Mouse (Mus musculus) layer of hippocampus, adult 2 months (tissue): Measurements from ENCODE around the gene Wasf3. TPM values are rescaled to one million over a fixed set of nuclear protein-coding genes. Genes with fewer than 3 reads are reported as not detected.
A peak's percentile ranks its signal among the peaks of the same experiment; 100 is the strongest.
"Not testable (repeated sequence)": the region's sequence is repeated elsewhere in the genome, so short reads cannot be mapped to it uniquely, and the experiment has no call there.

Source experiments
- DNase-seq, 2 experiments: peaks; one replicate each; pipeline ENCODE4 v3.0.0; 2022; ENCODE audit warnings: low spot score in 2 of 2
- H3K27ac ChIP-seq: fragments of 200-600 bp; 2 replicates; pipeline ENCODE4 v1.8.1; 2022
- H3K4me3 ChIP-seq: fragments of 200-600 bp; 2 replicates; pipeline ENCODE4 v1.8.1; 2022; ENCODE audit warnings: mild to moderate bottlenecking
- CTCF ChIP-seq: fragments of 200-600 bp; conservative IDR thresholded peaks from 2 replicates; pipeline ENCODE4 v1.8.1; 2022; ENCODE audit warnings: antibody characterized with exemption, mild to moderate bottlenecking, moderate library complexity
- total RNA-seq, 2 experiments: library from RNA; stranded (reverse); gene quantifications; 2 replicates each; pipeline ENCODE4 v1.2.3; 2021

The Wasf3 gene
- total RNA-seq, 2 experiments from 2014 or later = 103 to 107 TPM

DNA sequence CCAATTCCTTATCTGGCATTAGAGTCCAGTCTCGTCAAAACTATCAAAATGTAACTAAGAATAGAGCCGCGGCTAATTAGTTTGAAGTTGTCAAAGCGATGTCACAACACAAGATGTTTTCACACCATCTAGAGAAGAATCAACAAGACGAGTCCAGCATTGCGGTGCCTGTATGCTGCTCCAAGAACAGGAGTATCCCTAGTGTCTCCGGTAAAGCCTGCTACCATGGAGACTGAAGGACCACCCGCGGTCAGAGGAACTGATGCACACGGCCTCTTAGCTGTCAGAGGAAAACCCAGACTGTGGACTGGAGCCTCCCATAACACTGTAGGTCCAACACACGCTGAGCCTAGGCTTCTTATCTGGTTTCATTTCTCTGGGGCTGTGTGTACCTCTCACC, 11.5 kb upstream of the Wasf3 start:
- no peak overlapping the region for H3K4me3 ChIP-seq
- TF ChIP-seq CTCF = no peak
- no peak for DNase-seq
- no peak overlapping the region for H3K27ac ChIP-seq

DNA sequence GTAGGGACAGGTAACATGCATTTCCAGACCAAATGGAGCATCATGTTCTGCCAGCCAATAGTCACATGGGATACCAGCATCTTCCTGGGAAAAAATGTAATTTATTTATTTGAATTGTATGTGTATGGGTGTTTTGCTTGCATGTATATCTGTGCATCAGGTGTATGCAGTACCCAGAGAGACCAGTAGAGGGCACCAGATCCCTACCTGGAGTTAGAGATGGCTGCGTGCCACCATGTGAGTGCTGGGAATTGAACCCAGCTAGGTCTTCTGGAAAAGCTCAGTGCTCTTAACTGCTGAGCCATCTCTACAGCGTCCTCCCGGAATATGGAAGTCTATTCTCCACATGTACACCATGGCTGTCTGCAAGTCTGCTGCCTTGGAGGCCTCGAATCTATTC, 8.2 kb upstream of the Wasf3 start:
- no peak for DNase-seq
- Histone ChIP-seq H3K27ac (no peak overlapping the region), H3K4me3 (no peak overlapping the region)
- TF ChIP-seq CTCF = peak; percentile 85

DNA sequence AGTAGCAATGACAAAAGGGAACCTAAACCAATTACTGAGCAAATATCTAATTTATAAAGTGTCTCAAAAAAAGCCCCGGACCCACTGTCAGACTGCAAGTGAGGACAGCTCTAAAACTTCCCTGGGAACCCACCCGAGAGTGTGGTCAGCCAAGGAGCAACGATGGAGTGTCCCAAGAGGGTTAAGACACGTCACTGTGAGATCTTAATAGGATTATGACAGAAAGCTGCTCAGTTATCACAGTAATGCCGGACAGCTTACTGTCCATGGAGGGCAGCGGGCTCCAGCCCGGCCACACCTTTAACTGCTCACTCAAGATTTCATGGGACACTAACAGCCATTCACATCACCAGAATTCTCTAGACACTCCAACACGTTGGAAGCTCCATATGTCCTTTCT, 4.7 kb upstream of the Wasf3 start:
- TF ChIP-seq CTCF = no peak
- Histone ChIP-seq H3K4me3 (no peak overlapping the region), H3K27ac (no peak overlapping the region)
- no peak for DNase-seq

DNA sequence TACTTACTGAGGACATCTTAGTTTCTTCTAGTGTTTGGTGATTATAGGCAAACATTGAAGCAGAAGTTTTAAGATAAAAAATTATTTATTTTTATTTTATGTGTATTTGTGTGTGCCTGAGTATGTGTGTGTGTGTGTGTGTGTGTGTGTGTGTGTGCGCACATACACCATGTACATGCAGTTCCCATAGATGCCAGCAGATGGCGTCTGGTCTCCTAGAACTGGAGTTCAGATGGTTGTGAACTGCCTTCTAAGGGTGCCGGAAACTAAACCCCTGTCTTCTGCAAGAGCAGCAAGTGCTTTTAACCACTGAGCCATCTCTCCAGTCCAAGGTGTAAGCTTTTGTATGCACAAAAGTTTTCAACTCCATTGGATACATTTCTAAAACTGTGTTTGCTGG, 2.5 kb upstream of the Wasf3 start:
- Histone ChIP-seq H3K4me3 (no peak overlapping the region), H3K27ac (no peak overlapping the region)
- peak in 1 of 2 experiments; percentile 10 for DNase-seq
- peak; percentile 63 for TF ChIP-seq CTCF

DNA sequence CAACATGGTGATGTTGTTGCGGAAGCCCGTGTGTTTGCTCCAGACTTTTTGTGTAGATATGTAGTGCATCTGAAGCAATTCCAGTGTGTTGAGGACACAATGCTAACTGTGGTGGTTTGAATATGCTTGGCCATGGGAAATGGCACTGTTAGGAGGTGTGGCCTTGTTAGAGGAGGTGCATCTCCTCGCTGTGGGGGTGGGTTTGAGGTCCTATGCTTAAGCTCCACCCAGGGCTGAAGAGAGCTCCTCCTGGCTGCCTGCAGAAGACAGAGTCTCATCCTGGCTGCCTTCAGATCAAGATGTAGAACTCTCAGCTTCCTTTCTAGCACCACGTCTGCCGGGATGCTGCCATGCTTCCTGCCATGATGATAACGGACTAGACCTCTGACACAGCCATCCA, 1.4 kb upstream of the Wasf3 start:
- DNase-seq = peak in 1 of 2 experiments; percentile 8
- no peak overlapping the region for H3K27ac ChIP-seq
- no peak overlapping the region for H3K4me3 ChIP-seq
- no peak for TF ChIP-seq CTCF

DNA sequence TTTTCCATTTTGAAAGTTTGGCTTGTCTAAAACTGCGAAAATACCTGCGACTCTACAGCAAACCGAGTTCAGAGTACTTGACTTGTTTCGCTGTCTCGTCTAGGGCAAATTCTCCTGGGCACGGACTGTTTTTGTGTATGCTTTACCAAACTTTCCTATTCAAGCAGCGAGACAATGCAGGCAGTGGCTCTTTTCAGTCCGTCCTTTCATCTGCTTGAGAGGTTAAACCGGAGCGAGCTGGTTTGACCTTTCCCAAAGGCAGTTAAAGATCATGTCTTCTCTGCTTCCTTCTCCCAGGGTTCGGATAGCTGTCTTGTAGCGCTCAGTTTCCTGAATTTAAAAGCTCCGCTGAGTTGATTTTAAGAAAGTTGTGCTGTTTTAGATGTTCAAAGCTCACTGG, 1.2 kb downstream of the Wasf3 start:
- DNase-seq = no peak
- H3K27ac ChIP-seq = peak overlapping the region; percentile 94
- TF ChIP-seq CTCF = no peak
- H3K4me3 ChIP-seq = peak overlapping the region; percentile 86

DNA sequence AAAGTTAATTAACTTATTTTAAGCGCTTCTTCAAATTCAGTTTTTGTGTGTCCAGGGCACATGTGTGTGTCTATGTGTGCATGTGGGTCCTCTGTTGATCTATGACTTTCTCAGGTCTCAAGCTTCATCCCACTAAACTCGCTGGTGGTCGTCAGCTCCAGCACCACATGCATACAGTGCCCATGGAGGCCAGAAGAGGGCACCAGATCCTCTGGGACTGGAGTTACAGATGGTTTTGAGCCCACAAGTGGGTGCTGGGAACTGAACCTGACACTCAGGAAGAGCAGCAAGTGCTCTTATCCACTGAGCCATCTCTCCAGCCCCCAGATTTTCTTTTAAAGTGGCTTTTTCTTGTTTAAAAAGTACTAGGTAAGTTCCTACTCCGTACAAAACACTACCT, 2.1 kb downstream of the Wasf3 start:
- Histone ChIP-seq H3K4me3 (no peak overlapping the region; the same call in 1 of the 2 replicates), H3K27ac (no peak overlapping the region)
- TF ChIP-seq CTCF = peak; percentile 60
- no peak for DNase-seq

DNA sequence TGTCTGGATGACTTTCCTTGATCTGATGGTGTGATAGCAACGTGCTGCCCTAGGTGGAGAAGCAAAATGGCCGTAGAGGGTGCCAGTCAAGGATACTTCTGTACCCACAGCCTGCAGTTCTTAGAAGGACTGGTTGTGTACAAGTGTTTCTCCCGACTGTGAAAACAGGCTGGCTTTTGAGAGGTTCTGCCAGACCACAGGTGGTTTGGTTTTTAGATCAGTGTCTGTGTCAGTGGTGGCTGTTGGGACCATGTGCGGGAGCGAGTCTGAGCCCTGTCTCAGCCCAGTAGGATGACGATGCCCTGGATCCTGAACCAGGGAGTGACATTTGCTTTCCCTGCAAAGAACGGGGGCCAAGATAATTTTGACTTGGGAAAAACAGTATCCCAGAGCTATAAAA, 9.8 kb downstream of the Wasf3 start:
- no peak for DNase-seq
- no peak for TF ChIP-seq CTCF
- Histone ChIP-seq H3K27ac (peak overlapping the region; percentile 49; the same call in 1 of the 2 replicates), H3K4me3 (no peak overlapping the region)

DNA sequence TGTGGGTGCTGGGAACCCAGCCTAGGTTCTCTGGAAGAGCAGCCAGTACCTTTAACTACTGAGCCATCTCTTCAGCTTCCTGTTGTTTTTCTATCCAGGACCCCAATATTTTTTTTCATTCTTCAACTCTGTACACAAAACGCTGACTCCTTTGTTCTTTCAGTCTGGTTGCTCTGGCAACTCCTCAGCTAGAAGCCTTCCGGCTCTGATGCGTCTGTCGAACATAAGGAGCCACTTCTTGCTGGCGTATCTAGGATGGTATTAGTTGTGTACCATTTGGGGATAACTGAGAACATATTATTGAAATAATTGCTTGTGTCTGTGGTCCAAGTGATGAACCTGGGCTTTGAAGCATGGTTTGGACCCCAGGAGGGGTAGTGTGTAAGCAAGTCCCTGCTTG, 12.5 kb downstream of the Wasf3 start:
- no peak for TF ChIP-seq CTCF
- no peak overlapping the region for H3K4me3 ChIP-seq
- DNase-seq = peak in 1 of 2 experiments; percentile 55
- H3K27ac ChIP-seq = peak overlapping the region; percentile 74

DNA sequence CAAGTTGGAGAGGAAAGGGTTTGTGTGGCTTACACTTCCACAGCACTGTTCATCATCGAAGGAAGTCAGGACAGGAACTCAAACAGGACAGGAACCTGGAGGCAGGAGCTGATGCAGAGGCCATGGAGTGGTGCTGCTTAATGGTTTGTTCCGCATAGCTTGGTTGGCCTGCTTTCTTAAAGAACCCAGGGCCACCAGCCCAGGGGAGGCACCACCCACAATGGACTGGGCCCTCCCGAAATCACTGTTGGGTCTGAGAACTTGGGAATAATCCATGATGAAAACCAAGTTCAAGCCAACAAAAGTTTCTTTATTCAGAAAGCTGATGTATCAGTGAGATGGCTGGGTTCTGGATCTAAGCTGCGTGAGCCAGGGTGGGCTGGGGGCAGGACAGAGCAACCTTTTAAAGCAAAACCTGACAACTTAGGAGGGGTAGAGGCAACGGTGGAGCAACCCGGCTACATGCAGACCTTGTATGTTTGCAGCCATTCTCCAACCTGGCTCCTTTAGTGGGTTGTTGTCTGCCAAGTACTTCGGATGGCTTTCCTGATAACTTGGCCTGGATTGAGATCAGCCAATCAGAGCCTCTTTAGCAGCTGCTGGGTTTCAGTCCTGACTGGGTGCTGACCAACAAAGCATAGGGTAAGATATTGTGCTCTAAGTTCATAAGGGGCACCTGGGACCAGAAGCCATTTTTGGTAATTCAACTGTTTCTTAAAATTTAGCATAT, 13.8 kb downstream of the Wasf3 start:
- TF ChIP-seq CTCF = no peak
- Histone ChIP-seq H3K27ac (0 out of 2 replicates have a peak overlapping the region, but pooled peaks have one; percentile 74), H3K4me3 (no peak overlapping the region)
- no peak for DNase-seq

DNA sequence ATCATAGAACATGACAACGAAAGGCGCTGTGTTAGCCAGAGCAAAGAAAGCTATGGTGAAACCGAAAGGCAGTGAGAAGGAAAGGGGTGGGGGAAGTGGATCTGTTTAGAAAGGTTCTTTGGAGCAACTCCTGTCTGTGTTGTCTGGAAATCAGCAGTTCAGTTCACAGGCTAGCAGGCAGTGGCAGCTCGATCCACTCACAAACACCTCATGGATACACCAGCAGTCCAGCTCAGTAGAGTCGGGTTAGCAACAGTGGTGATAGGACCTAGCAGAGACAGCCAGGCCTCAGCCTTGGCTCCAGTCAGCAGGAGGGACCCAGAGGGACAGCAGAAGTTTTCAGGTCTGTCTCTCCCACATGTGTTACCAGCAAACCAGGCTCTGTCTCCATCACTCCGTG, 16.2 kb downstream of the Wasf3 start:
- not testable (repeated sequence) for DNase-seq
- H3K27ac ChIP-seq = peak overlapping the region; percentile 84

DNA sequence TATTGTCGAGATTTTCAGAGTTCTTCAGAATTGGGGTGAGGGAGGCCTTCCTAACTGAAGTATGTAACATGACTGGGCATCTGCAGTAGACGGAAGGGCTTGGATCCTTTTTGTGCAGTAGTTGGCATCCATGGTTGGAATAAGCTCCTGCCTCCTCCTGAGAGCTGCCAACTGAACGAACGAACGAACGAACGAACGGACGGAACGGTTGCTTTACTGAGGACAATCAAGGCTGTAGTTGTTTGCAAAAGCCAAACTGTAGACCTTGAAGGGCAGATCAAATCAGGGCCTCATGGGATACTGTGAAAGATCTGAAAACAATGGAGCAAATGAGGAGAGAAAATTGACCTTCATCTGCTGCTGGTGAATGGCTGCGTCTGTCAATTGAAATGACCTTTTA, 17.5 kb downstream of the Wasf3 start:
- Histone ChIP-seq H3K4me3 (no peak overlapping the region), H3K27ac (peak overlapping the region; percentile 84)
- no peak for TF ChIP-seq CTCF
- no peak for DNase-seq

More for the DNA sequence above, 16.2 kb downstream of the Wasf3 start:
- not testable (repeated sequence) for H3K4me3 ChIP-seq

DNA sequence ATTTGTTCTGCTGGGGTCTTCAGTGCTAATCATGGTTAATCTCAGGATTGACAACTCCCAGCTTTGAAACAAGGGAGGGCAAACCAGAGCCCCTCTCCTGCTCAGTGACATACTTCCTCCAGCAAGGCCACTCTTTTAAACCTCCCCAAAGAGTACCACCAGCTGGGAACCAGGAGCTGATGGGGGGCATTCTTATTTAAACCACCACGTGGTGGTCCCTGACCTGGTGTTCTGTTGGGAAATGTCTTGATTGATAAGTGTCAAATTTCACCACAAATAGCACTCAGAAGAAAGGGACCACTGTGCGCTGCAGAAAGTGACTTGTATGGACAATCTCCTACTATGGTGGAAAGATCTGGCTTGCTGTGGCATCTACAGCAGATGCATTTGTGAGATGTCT, 19.1 kb downstream of the Wasf3 start:
- Histone ChIP-seq H3K27ac (no peak overlapping the region), H3K4me3 (no peak overlapping the region)
- no peak for DNase-seq
- no peak for TF ChIP-seq CTCF

DNA sequence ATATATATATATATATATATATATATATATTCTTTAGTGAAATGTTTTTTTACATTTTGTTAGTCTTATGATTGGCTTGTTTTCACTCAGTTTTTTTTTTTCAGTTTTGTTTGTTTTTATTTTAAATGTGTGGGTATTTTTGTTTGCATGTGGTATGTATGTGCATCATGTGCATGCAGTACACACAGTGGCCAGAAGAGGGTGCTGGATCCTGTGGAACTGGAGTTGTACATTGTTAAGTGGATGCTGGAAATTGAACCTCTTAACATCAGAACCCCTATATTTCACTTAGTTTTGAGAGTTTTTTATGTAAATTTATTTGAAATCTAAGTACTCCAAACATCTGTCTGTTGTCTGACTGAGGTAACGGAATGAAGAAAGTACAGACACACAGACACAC, 21.3 kb downstream of the Wasf3 start:
- TF ChIP-seq CTCF = peak; percentile 60
- no peak for DNase-seq
- Histone ChIP-seq H3K4me3 (no peak overlapping the region), H3K27ac (no peak overlapping the region)
